Mouse (Mus musculus) cerebellum, adult 2 months (tissue): ENCODE data around the gene Klhl28.

Source experiments
- CTCF ChIP-seq: fragments of 200-500 bp; IDR thresholded peaks from 2 replicates; pipeline ENCODE4 v1.5.1; 2011; ENCODE audit warnings: low read depth, mild to moderate bottlenecking, control low read depth, low read length, moderate library complexity, borderline replicate concordance; ENCODE audit not compliant: insufficient read depth
- POLR2A ChIP-seq: fragments of 200-500 bp; IDR thresholded peaks from 2 replicates; pipeline ENCODE4 v1.6.1; 2011; ENCODE audit warnings: low read length, control low read depth, borderline replicate concordance; ENCODE audit not compliant: insufficient read depth

DNA sequence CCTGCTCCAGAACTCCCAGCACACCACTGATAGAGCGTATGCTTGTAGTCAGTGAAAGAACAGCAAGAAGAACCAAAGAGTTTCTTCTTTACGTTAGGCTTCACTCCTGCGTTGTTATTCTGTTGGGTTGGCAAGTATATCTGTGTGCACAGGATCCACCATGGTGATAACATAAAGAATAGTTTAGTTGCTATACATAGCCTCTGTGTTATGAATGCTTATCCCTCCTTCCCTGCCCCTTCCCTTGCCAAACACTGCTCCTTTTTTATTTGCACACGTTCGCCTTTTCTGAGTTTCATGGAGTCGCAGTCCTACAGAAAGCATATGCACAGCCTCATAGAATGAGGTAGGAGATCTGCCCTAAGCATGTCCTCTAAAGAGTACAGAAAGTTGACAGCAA, 6.7 kb upstream of the Klhl28 start:
- TF ChIP-seq CTCF (no peak), POLR2A (no peak)
